In the genomic region with DNA sequence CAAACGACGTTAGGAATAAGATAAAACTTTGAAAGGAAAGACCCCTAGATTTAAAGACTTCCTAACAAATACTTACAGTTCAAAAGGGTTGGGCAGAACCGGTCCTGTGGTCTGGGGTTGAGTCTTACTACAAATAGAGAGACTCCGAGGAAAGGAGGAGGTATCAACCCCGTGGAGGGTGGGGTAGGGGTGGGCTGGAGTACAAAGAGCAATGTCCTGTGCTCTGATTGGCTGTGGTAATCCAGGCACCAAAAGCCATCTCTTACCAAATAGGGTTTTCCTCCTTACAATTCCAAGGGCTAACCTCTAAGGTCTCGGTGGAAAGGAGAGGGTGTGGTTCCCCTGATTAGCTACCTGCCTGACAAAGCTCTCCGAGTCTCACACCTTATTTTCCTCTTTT, we compare ENCODE assay signal across 11 mouse cellular contexts. TPM values are rescaled to one million over a fixed set of nuclear protein-coding genes. Genes with fewer than 3 reads are reported as not detected.
DNase-seq lines count a peak whose midpoint lies in the region; ATAC-seq and TF ChIP-seq lines count a peak whose summit lies in the region.
"Had no signal": no experiment of that assay in that cellular context is flagged by ENCODE, and none has a peak within 500 bp of the region (broad histone marks: within the 10 kb centered on the region; RNA-seq: fewer than 3 reads in every experiment).

Plac8 (minus strand) TSS at position 177 of the 400 bp plus-strand sequence.

- peak within 1 kb of the TSS; percentile 32 for H3K4me2 ChIP-seq in heart, embryonic 16.5 days (ENCODE audit: low read depth, low read length)
- H3K4me2 ChIP-seq in liver, embryonic 16.5 days (ENCODE audit: low read depth, low read length): peak within 1 kb of the TSS; percentile 27; the same call in 1 of the 2 replicates
- no peak within 1 kb of the TSS for H3K4me2 ChIP-seq in forebrain, postnatal 0 days (ENCODE audit: low read depth)

- H3ac ChIP-seq in C2C12 (ENCODE audit: control insufficient read depth, insufficient read length, low read depth): no peak within 1 kb of the TSS

- H3K4me3 ChIP-seq in heart, embryonic 16.5 days (ENCODE audit: low read length): peak within 1 kb of the TSS; percentile 32
- H3K4me3 ChIP-seq in C2C12 (ENCODE audit: insufficient read depth, poor library complexity, severe bottlenecking): no peak within 1 kb of the TSS
- 0 out of 2 replicates have a peak within 1 kb of the TSS, but pooled peaks have one; percentile 9 for H3K4me3 ChIP-seq in embryonic fibroblast, embryonic 13.5 days (ENCODE audit: insufficient read depth, low read length)
- H3K4me3 ChIP-seq in liver, embryonic 16.5 days (ENCODE audit: low read depth, low read length): peak within 1 kb of the TSS; percentile 46
- no peak within 1 kb of the TSS for H3K4me3 ChIP-seq in forebrain, postnatal 0 days (ENCODE audit: low read depth, low read length)

- no peaks in the 10 kb centered on the region for H3K79me2 ChIP-seq in C2C12 (ENCODE audit: control insufficient read depth, insufficient read depth)

- H3K27ac ChIP-seq in heart, embryonic 16.5 days (ENCODE audit: low read length): no peak within 1 kb of the TSS
- H3K27ac ChIP-seq in embryonic fibroblast, embryonic 13.5 days (ENCODE audit: insufficient read depth, low read length): no peak within 1 kb of the TSS
- no peak within 1 kb of the TSS for H3K27ac ChIP-seq in liver, embryonic 16.5 days (ENCODE audit: low read length)
- H3K27ac ChIP-seq in forebrain, postnatal 0 days (ENCODE audit: low read depth, low read length): no peak within 1 kb of the TSS

- no peaks in the 10 kb centered on the region for H3K9me3 ChIP-seq in heart, embryonic 16.5 days (replicated peaks; ENCODE audit: control insufficient read depth, low read length)
- H3K9me3 ChIP-seq in liver, embryonic 16.5 days (replicated peaks; ENCODE audit: control insufficient read depth, low read length): no peaks in the 10 kb centered on the region
- no peaks in the 10 kb centered on the region for H3K9me3 ChIP-seq in forebrain, postnatal 0 days (ENCODE audit: low read length)

- TF ChIP-seq POLR2A in embryonic fibroblast, embryonic 13.5 days (IDR thresholded peaks at IDR 0.05; ENCODE audit: low read depth, low read length): no peak

- TF ChIP-seq CTCF in C2C12 (IDR thresholded peaks at IDR 0.05; ENCODE audit: control insufficient read depth, insufficient read depth, insufficient read length): no peak
- no peak for TF ChIP-seq CTCF in embryonic fibroblast, embryonic 13.5 days (IDR thresholded peaks at IDR 0.05; ENCODE audit: borderline replicate concordance, insufficient read depth, low read length)
- TF ChIP-seq CTCF in forebrain, postnatal 0 days (IDR thresholded peaks at IDR 0.05; ENCODE audit: low read depth): no peak

- ATAC-seq in heart, embryonic 16.5 days (replicated peaks; ENCODE audit: extremely low read depth, insufficient read depth, low FRiP score): 0 out of 2 replicates have a peak, but pooled peaks have one; percentile 38
- 0 out of 2 replicates have a peak, but pooled peaks have one; percentile 33 for ATAC-seq in liver, embryonic 16.5 days (ENCODE audit: low read depth)
- no peak for ATAC-seq in forebrain, postnatal 0 days

- 0 out of 2 replicates have a peak, but pooled peaks cover 2% of the 10 kb centered on the region for H3K4me1 ChIP-seq in heart, embryonic 16.5 days (ENCODE audit: control insufficient read depth, insufficient read depth, low read length)
- H3K4me1 ChIP-seq in embryonic fibroblast, embryonic 13.5 days (ENCODE audit: control insufficient read depth, insufficient read depth, low read length): peaks cover 3% of the 10 kb centered on the region; the same call in 1 of the 2 replicates
- H3K4me1 ChIP-seq in liver, embryonic 16.5 days (ENCODE audit: control insufficient read depth, low read depth, low read length): no peaks in the 10 kb centered on the region; the same call in 1 of the 2 replicates
- no peaks in the 10 kb centered on the region for H3K4me1 ChIP-seq in forebrain, postnatal 0 days (ENCODE audit: insufficient read depth)

- intact Hi-C loops in heart, postnatal 14 days (cut with DNase I): no loop called here

- no peaks in the 10 kb centered on the region for H3K79me3 ChIP-seq in C2C12 (ENCODE audit: low read depth)

- no peaks in the 10 kb centered on the region for H3K27me3 ChIP-seq in heart, embryonic 16.5 days (ENCODE audit: control insufficient read depth, insufficient read depth, low read length)
- no peaks in the 10 kb centered on the region for H3K27me3 ChIP-seq in C2C12 (ENCODE audit: control insufficient read depth, insufficient read depth, insufficient read length)
- peaks cover 3% of the 10 kb centered on the region; the same call in 1 of the 2 replicates for H3K27me3 ChIP-seq in liver, embryonic 16.5 days (ENCODE audit: control insufficient read depth, insufficient read depth, low read depth, low read length)
- no peaks in the 10 kb centered on the region for H3K27me3 ChIP-seq in forebrain, postnatal 0 days (ENCODE audit: insufficient read depth, low read length)

- WGBS in heart, embryonic 16.5 days: 17% methylated on average over 7 of the region's 7 CpGs
- WGBS in liver, embryonic 16.5 days (ENCODE audit: insufficient replicate concordance): 12% methylated on average over 7 of the region's 7 CpGs
- WGBS in forebrain, postnatal 0 days: 29% methylated on average over 7 of the region's 7 CpGs

- H3K9ac ChIP-seq in heart, embryonic 16.5 days (ENCODE audit: low read length): no peak within 1 kb of the TSS
- H3K9ac ChIP-seq in liver, embryonic 16.5 days (ENCODE audit: low read depth, low read length): 0 out of 2 replicates have a peak within 1 kb of the TSS, but pooled peaks have one; percentile 30
- no peak within 1 kb of the TSS for H3K9ac ChIP-seq in forebrain, postnatal 0 days

- no peak for DNase-seq in heart, postnatal 14 days
- DNase-seq in forebrain, postnatal 0 days: no peak
- no peak for DNase-seq in c-Kit-positive CD71-positive TER-119-positive erythroid progenitor cells, embryonic 14.5 days (ENCODE audit: low spot score)
- no peak for DNase-seq in urinary bladder, postnatal 4 days (ENCODE audit: low spot score in 2 of 2)
- DNase-seq: heart, postnatal 36 days; left cerebral cortex, postnatal 4 days; right cerebral cortex, postnatal 4 days had no signal

- H3K36me3 ChIP-seq in heart, embryonic 16.5 days (ENCODE audit: control insufficient read depth, insufficient read depth): no peaks in the 10 kb centered on the region
- H3K36me3 ChIP-seq in C2C12 (ENCODE audit: control insufficient read depth, insufficient read depth): no peaks in the 10 kb centered on the region
- H3K36me3 ChIP-seq in liver, embryonic 16.5 days (ENCODE audit: control insufficient read depth, insufficient read depth): no peaks in the 10 kb centered on the region
- no peaks in the 10 kb centered on the region for H3K36me3 ChIP-seq in forebrain, postnatal 0 days (ENCODE audit: insufficient read depth)

TF ChIP-seq in C2C12, 6 proteins besides CTCF, POLR2A, EP300 and RAD21:
- TF ChIP-seq CEBPB (IDR thresholded peaks at IDR 0.05; ENCODE audit: low read depth) (no peak), USF1 (IDR thresholded peaks at IDR 0.05; ENCODE audit: low read depth) (no peak), MYOG (IDR thresholded peaks at IDR 0.05; ENCODE audit: control insufficient read depth, extremely low read depth, insufficient read length) (no peak), MAX (IDR thresholded peaks at IDR 0.05) (no peak), FOSL1 (IDR thresholded peaks at IDR 0.05; ENCODE audit: insufficient read depth, low read length, poor library complexity, severe bottlenecking) (no peak), MYOD1 (IDR thresholded peaks at IDR 0.05; ENCODE audit: control insufficient read depth, insufficient read length, low read depth) (no peak)

RNA-seq across cellular contexts. Expression of gene Plac8, which starts in this region (rescaled TPM):
- 18.5 and 44.7 TPM in 2 replicates for polyA plus RNA-seq in heart, embryonic 16.5 days (2015; fragmentation: Nextera tagmentation; extraction: Ambion mirVana)
- 1 to 10 TPM; 1.5 to 2.4 TPM for total RNA-seq in heart, postnatal 14 days (2021)
- 35.8 TPM for polyA plus RNA-seq in C2C12 (2012; fragmentation: generic; extraction: Trizol)
- polyA plus RNA-seq in embryonic fibroblast, embryonic 13.5 days (2011; ENCODE audit: insufficient read length, low read depth, missing spikeins): 43.8 and 104 TPM in 2 replicates
- 58.2 and 65.3 TPM in 2 replicates for polyA plus RNA-seq in liver, embryonic 16.5 days (2015; fragmentation: Nextera tagmentation; extraction: Ambion mirVana)
- 0.38 and 3.5 TPM in 2 replicates for total RNA-seq in forebrain, postnatal 0 days (2014; rRNA removed)
- 1.5 and 2.0 TPM in 2 replicates for polyA plus RNA-seq in forebrain, postnatal 0 days (2015; fragmentation: Nextera tagmentation; extraction: Ambion mirVana)

Comparison
In these comparisons a context has a peak if more than half of its experiments do, and no peak if none do; other contexts are left out.
1. H3K4me3 ChIP-seq: peak in heart, embryonic 16.5 days (single experiment), embryonic fibroblast, embryonic 13.5 days (single experiment) and liver, embryonic 16.5 days (single experiment); none in C2C12 (single experiment) and forebrain, postnatal 0 days (single experiment).